Mouse (Mus musculus): ENCODE results near the gene Rtf1.

DNA sequence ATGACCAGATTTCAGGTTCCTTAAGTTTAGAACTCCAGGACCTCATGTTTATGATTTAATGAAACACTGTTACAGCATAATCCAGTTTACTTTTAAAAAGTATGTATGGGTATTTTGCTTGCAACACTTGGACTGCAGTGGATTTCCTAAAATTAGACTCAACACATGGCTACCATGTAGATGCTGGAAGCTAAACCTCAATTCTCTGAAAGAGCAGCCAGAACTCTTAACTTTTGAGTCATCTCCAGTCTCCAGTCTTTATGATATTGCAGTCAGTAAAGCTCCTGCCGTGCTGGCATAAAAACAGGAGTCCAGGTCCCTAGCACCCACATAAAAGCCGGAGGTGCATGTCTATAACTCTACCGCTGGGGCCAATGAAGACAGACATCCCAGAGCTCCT is 25.1 kb downstream of the Rtf1 start:
- TF ChIP-seq CTCF (IDR thresholded peaks at IDR 0.05; ENCODE audit: low read depth, low read length) (no peak), GATA1 (IDR thresholded peaks at IDR 0.05; ENCODE audit: borderline replicate concordance, low read length) (no peak), GATA2 (IDR thresholded peaks at IDR 0.05; ENCODE audit: borderline replicate concordance, low read depth, low read length) (no peak), TAL1 (conservative IDR thresholded peaks at IDR 0.05; ENCODE audit: low read depth, low read length) (no peak)

Measured in G1E (cell line).